In genomic region chr11:43481672-43482522, GRCm38 (mm10) we compare ENCODE assay signal across 13 mouse cellular contexts. TPM values are rescaled to one million over a fixed set of nuclear protein-coding genes. Genes with fewer than 3 reads are reported as not detected.
A peak's percentile ranks its signal among the peaks of the same experiment; 100 is the strongest.
DNase-seq lines count a peak whose midpoint lies in the region; ATAC-seq and TF ChIP-seq lines count a peak whose summit lies in the region.
"Had no signal": no experiment of that assay in that cellular context is flagged by ENCODE, and none has a peak within 500 bp of the region (broad histone marks: within the 10 kb centered on the region; RNA-seq: fewer than 3 reads in every experiment).

No protein-coding gene starts in this region.

- no peak overlapping the region for H3K4me3 ChIP-seq in lung, postnatal 0 days (ENCODE audit: low read depth, low read length)
- no peak overlapping the region for H3K4me3 ChIP-seq in midbrain, embryonic 16.5 days (ENCODE audit: low read depth, low read length)
- H3K4me3 ChIP-seq: erythroblast, embryonic 14.5 days; liver, embryonic 13.5 days had no signal

- no peak overlapping the region for H3K4me2 ChIP-seq in lung, postnatal 0 days (replicated peaks; ENCODE audit: low read depth, low read length)
- no peak overlapping the region for H3K4me2 ChIP-seq in midbrain, embryonic 16.5 days (ENCODE audit: low read length)
- H3K4me2 ChIP-seq: liver, embryonic 13.5 days had no signal

- WGBS in lung, postnatal 0 days: 34% methylated on average over 3 of the region's 3 CpGs
- 65% methylated on average over 3 of the region's 3 CpGs for WGBS in midbrain, embryonic 16.5 days

- no peak for DNase-seq in frontal cortex, adult 2 months (ENCODE audit: extremely low spot score in 1 of 2, low spot score in 1 of 2)
- peak; percentile 25 for DNase-seq in NIH3T3 (ENCODE audit: low read depth)
- DNase-seq in heart, postnatal 10 days: peak; percentile 45 to 55
- DNase-seq in lung, postnatal 0 days (ENCODE audit: low spot score): peak; percentile 56
- no peak for DNase-seq in thymus, postnatal 36 days
- DNase-seq in retina, postnatal 1 day: no peak
- DNase-seq: adrenal gland, postnatal 25 days; cerebellum, adult 2 months; liver, embryonic 13.5 days had no signal

- no peaks in the 10 kb centered on the region for H3K9me3 ChIP-seq in lung, postnatal 0 days (ENCODE audit: low read length)
- no peaks in the 10 kb centered on the region for H3K9me3 ChIP-seq in midbrain, embryonic 16.5 days (replicated peaks; ENCODE audit: control insufficient read depth, low read length, poor library complexity, severe bottlenecking)
- H3K9me3 ChIP-seq: liver, embryonic 13.5 days had no signal

- no peaks in the 10 kb centered on the region for H3K27me3 ChIP-seq in lung, postnatal 0 days (replicated peaks; ENCODE audit: insufficient read depth, low read length)
- no peaks in the 10 kb centered on the region for H3K27me3 ChIP-seq in midbrain, embryonic 16.5 days (ENCODE audit: control insufficient read depth, insufficient read depth, low read depth, low read length)
- H3K27me3 ChIP-seq: liver, embryonic 13.5 days had no signal

- no peak overlapping the region for H3K9ac ChIP-seq in lung, postnatal 0 days (replicated peaks; ENCODE audit: low read depth)
- no peak overlapping the region for H3K9ac ChIP-seq in midbrain, embryonic 16.5 days (ENCODE audit: low read depth, low read length)
- H3K9ac ChIP-seq: liver, embryonic 13.5 days had no signal

- peak; percentile 53 for ATAC-seq in frontal cortex, adult (ENCODE audit: low TSS enrichment)
- ATAC-seq in lung, postnatal 0 days: peak; percentile 68
- no peak for ATAC-seq in midbrain, embryonic 16.5 days

- no peaks in the 10 kb centered on the region for H3K36me3 ChIP-seq in lung, postnatal 0 days (ENCODE audit: insufficient read depth, low read length)
- H3K36me3 ChIP-seq in midbrain, embryonic 16.5 days (ENCODE audit: control insufficient read depth, insufficient read depth, low read length): no peaks in the 10 kb centered on the region
- H3K36me3 ChIP-seq: liver, embryonic 13.5 days had no signal

- H3K4me1 ChIP-seq in lung, postnatal 0 days (ENCODE audit: insufficient read depth, low read depth, low read length): peaks cover 8% of the 10 kb centered on the region; the same call in 1 of the 2 replicates
- H3K4me1 ChIP-seq in midbrain, embryonic 16.5 days (ENCODE audit: control insufficient read depth, insufficient read depth, low read length): no peaks in the 10 kb centered on the region

- TF ChIP-seq EP300 in lung, postnatal 0 days (IDR thresholded peaks at IDR 0.05): no peak

- no peak overlapping the region for H3K27ac ChIP-seq in lung, postnatal 0 days (ENCODE audit: low read length)
- no peak overlapping the region for H3K27ac ChIP-seq in midbrain, embryonic 16.5 days (ENCODE audit: low read length)
- H3K27ac ChIP-seq: liver, embryonic 13.5 days had no signal

- intact Hi-C loops in heart, postnatal 10 days (cut with DNase I): no loop called here

- TF ChIP-seq CTCF in lung, postnatal 0 days (IDR thresholded peaks at IDR 0.05): no peak

RNA-seq across cellular contexts. Expression of gene C1qtnf2, which starts 7.8 kb away (rescaled TPM):
- polyA plus RNA-seq in frontal cortex, adult 2 months (2012; rRNA removed): 3.5 TPM in 2 replicates
- total RNA-seq in heart, postnatal 10 days (2021): 10 to 100 TPM; 15.4 to 15.8 TPM
- polyA plus RNA-seq in lung, postnatal 0 days (2015; fragmentation: Nextera tagmentation; extraction: Ambion mirVana): 9.2 and 10.2 TPM in 2 replicates
- 10.2 and 12.9 TPM in 2 replicates for polyA plus RNA-seq in midbrain, embryonic 16.5 days (2015; fragmentation: Nextera tagmentation; extraction: Ambion mirVana)
- total RNA-seq: MEL had no signal
- polyA plus RNA-seq: erythroblast, embryonic 14.5 days had no signal

RNA-seq across cellular contexts. Expression of gene Ccnjl, which starts 46.7 kb away (rescaled TPM):
- polyA plus RNA-seq in frontal cortex, adult 2 months (2012; rRNA removed): 1.5 and 2.2 TPM in 2 replicates
- 10 to 100 TPM; 10.2 to 11.3 TPM for total RNA-seq in heart, postnatal 10 days (2021)
- 6.5 and 9.4 TPM in 2 replicates for polyA plus RNA-seq in lung, postnatal 0 days (2015; fragmentation: Nextera tagmentation; extraction: Ambion mirVana)
- polyA plus RNA-seq in midbrain, embryonic 16.5 days (2015; fragmentation: Nextera tagmentation; extraction: Ambion mirVana): 7.4 and 10.4 TPM in 2 replicates
- total RNA-seq: MEL had no signal
- polyA plus RNA-seq: erythroblast, embryonic 14.5 days had no signal

RNA-seq across cellular contexts. Expression of gene Slu7, which starts 48.4 kb away (rescaled TPM):
- polyA plus RNA-seq in frontal cortex, adult 2 months (2012; rRNA removed): 24.5 and 25.0 TPM in 2 replicates
- 10 to 100 TPM; 29.5 to 31.4 TPM for total RNA-seq in heart, postnatal 10 days (2021)
- 52.8 and 56.0 TPM in 2 replicates for polyA plus RNA-seq in lung, postnatal 0 days (2015; fragmentation: Nextera tagmentation; extraction: Ambion mirVana)
- polyA plus RNA-seq in midbrain, embryonic 16.5 days (2015; fragmentation: Nextera tagmentation; extraction: Ambion mirVana): 62.6 and 65.3 TPM in 2 replicates

RNA-seq across cellular contexts. Expression of gene Pttg1, which starts 55.8 kb away (rescaled TPM):
- 75.9 and 87.6 TPM in 2 replicates for polyA plus RNA-seq in frontal cortex, adult 2 months (2012; rRNA removed)
- 10 to 100 TPM; 64.1 to 70.3 TPM for total RNA-seq in heart, postnatal 10 days (2021)
- polyA plus RNA-seq in lung, postnatal 0 days (2015; fragmentation: Nextera tagmentation; extraction: Ambion mirVana): 124 and 130 TPM in 2 replicates
- 49.1 and 53.2 TPM in 2 replicates for polyA plus RNA-seq in midbrain, embryonic 16.5 days (2015; fragmentation: Nextera tagmentation; extraction: Ambion mirVana)

Comparison
In these comparisons a context has a peak if more than half of its experiments do, and no peak if none do; other contexts are left out.
1. DNase-seq: peak in NIH3T3 (single experiment), heart, postnatal 10 days (2 of 2) and lung, postnatal 0 days (single experiment); none in frontal cortex, adult 2 months (0 of 2), thymus, postnatal 36 days (0 of 2) and retina, postnatal 1 day (single experiment).